Mouse (Mus musculus): ENCODE measurements around the gene Pole3.

Gene Pole3

GRCm38 (mm10) chr4:62524651-62525488 is at the start of gene Pole3, which contains the start of gene 4933430I17Rik:
Gene Pole3 (minus strand): TSS chr4:62525068.
Gene 4933430I17Rik (plus strand): TSS chr4:62525369.
- DNase-seq (ENCODE audit: low read depth, low spot score), result peak; percentile 99

GRCm38 (mm10) chr4:62570029-62570428 is 45.2 kb upstream of the Pole3 start:
- DNase-seq (ENCODE audit: low read depth, low spot score), result no peak

- DNase-seq (ENCODE audit: low read depth, low spot score), result no peak
These were observed 44.7 kb upstream of the Pole3 start for GRCm38 (mm10) chr4:62569603-62570002.

GRCm38 (mm10) chr4:62568359-62568758 is 43.5 kb upstream of the Pole3 start:
- no peak for DNase-seq (ENCODE audit: low read depth, low spot score)

- no peak for DNase-seq (ENCODE audit: low read depth, low spot score)
These were observed 42.8 kb upstream of the Pole3 start for GRCm38 (mm10) chr4:62567696-62568095.

- no peak for DNase-seq (ENCODE audit: low read depth, low spot score)
These were observed 41.7 kb upstream of the Pole3 start for GRCm38 (mm10) chr4:62566530-62566929.

GRCm38 (mm10) chr4:62562006-62562405 is 37.1 kb upstream of the Pole3 start:
- DNase-seq (ENCODE audit: low read depth, low spot score), result no peak

GRCm38 (mm10) chr4:62561630-62562001 is 36.7 kb upstream of the Pole3 start:
- no peak for DNase-seq (ENCODE audit: low read depth, low spot score)

GRCm38 (mm10) chr4:62560963-62561629 is 36.2 kb upstream of the Pole3 start:
- DNase-seq (ENCODE audit: low read depth, low spot score), result peak; percentile 72

- DNase-seq (ENCODE audit: low read depth, low spot score), result no peak
These were observed 35.0 kb upstream of the Pole3 start, which contains the start of gene Rgs3 for GRCm38 (mm10) chr4:62559797-62560329. Gene Rgs3 (plus strand): TSS chr4:62559847.

GRCm38 (mm10) chr4:62557436-62557835 is 32.6 kb upstream of the Pole3 start:
- DNase-seq (ENCODE audit: low read depth, low spot score), result no peak

- DNase-seq (ENCODE audit: low read depth, low spot score), result no peak
These were observed 27.1 kb upstream of the Pole3 start for GRCm38 (mm10) chr4:62551966-62552365.

- DNase-seq (ENCODE audit: low read depth, low spot score), result peak; percentile 42
These were observed 19.9 kb upstream of the Pole3 start for GRCm38 (mm10) chr4:62544801-62545200.

GRCm38 (mm10) chr4:62543782-62544181 is 18.9 kb upstream of the Pole3 start:
- DNase-seq (ENCODE audit: low read depth, low spot score), result no peak

GRCm38 (mm10) chr4:62541802-62542201 is 16.9 kb upstream of the Pole3 start:
- no peak for DNase-seq (ENCODE audit: low read depth, low spot score)

- no peak for DNase-seq (ENCODE audit: low read depth, low spot score)
These were observed 8.9 kb upstream of the Pole3 start for GRCm38 (mm10) chr4:62533729-62534128.

- DNase-seq (ENCODE audit: low read depth, low spot score), result no peak
These were observed 2.8 kb upstream of the Pole3 start for GRCm38 (mm10) chr4:62527655-62528054.

GRCm38 (mm10) chr4:62526256-62526655 is 1.4 kb upstream of the Pole3 start:
- DNase-seq (ENCODE audit: low read depth, low spot score), result no peak

GRCm38 (mm10) chr4:62525489-62525811 is 582 bp upstream of the Pole3 start:
- DNase-seq (ENCODE audit: low read depth, low spot score), result no peak

- no peak for DNase-seq (ENCODE audit: low read depth, low spot score)
These were observed 3.9 kb downstream of the Pole3 start for GRCm38 (mm10) chr4:62520892-62521400.

- DNase-seq (ENCODE audit: low read depth, low spot score), result peak; percentile 89
These were observed 5.0 kb downstream of the Pole3 start, which contains the start of gene Alad for GRCm38 (mm10) chr4:62519849-62520233. Gene Alad (minus strand): TSS chr4:62519918.

GRCm38 (mm10) chr4:62519122-62519848 is 5.6 kb downstream of the Pole3 start:
- DNase-seq (ENCODE audit: low read depth, low spot score), result peak; percentile 89
